Mouse (Mus musculus) bone marrow, adult 2 months (tissue): ENCODE data around the gene Negr1.

Experiments used
- CTCF ChIP-seq: fragments of 200-500 bp; IDR thresholded peaks from 2 replicates; pipeline ENCODE4 v1.5.1; 2011; ENCODE audit warnings: low read length, control low read depth; ENCODE audit not compliant: control insufficient read depth, insufficient read depth
- POLR2A ChIP-seq: fragments of 200-500 bp; IDR thresholded peaks from 2 replicates; pipeline ENCODE4 v1.6.1; 2011; ENCODE audit warnings: low read depth, mild to moderate bottlenecking, control low read depth, low read length, borderline replicate concordance; ENCODE audit not compliant: control insufficient read depth

DNA sequence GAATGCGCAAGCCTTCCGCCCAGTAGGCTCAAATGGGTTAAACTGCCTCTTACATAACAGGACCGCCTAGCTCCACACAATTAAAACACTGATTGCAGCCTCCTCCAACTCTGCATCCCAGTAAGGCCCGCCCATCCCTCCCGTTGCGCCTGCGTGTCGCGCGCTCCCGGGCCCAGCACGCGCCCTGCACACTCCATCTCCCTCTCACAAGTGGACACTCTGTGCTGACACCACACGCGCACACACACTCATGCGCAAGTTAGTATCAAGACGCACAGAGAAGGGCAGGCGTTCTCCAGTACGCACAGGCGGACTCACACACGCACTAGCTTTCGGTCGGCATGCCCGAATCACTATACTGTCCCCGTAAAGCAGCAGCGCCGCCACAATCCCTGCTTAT lies 828 bp upstream of the Negr1 start:
- no peak for TF ChIP-seq CTCF
- TF ChIP-seq POLR2A = peak; percentile 28; the same call in 1 of the 2 replicates
